Mouse (Mus musculus): Measurements from ENCODE around the gene Ifi203. TPM values are rescaled to one million over a fixed set of nuclear protein-coding genes. Genes with fewer than 3 reads are reported as not detected.
"Not testable (repeated sequence)": the region's sequence is repeated elsewhere in the genome, so short reads cannot be mapped to it uniquely, and the experiment has no call there.

Gene Ifi203
- polyA plus RNA-seq, 1 experiment from 2014 or later = 0.85 TPM

DNA sequence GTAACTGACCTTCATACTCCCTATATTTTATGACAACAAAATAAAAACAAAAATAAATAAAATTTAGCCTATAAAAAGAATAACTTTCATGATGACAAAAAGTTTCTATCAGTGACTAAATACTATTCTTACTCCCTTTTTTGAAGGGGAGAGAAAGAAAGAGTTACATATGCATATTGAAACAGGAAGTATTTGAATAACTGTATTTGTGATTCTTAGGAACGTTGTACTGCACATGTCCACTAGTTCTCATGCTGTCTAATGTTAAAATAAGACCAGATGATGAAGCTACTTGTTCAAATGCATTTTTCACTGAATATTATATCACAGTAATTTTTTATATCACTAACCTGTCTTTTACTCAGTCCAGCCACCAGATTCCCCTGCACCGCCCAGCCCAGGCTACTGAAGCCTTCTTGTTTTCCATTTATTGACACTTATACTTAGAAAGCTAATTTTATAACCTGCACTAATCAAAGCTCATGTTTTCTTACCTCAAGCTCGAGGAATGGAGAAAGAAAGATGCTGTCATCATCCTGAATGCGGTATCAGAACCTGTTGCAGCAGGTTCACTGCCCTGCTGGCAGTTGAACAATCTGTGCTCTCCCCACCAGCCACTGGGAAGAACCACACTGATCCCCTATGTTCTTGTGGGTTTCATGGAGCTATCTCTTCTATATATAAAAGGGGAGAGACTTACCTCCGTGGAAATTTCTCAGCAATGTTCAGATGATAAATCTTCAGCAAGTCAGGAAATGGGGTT lies 63.1 kb downstream of the Ifi203 start:
- 80% methylated on average over 5 of the region's 5 CpGs for WGBS
- ATAC-seq (ENCODE audit: low read depth); H3K27me3 ChIP-seq; H3K9me3 ChIP-seq; H3K9ac ChIP-seq; H3K4me3 ChIP-seq; H3K4me1 ChIP-seq (replicated peaks); H3K27ac ChIP-seq (replicated peaks); H3K36me3 ChIP-seq; H3K4me2 ChIP-seq: not testable (repeated sequence)

DNA sequence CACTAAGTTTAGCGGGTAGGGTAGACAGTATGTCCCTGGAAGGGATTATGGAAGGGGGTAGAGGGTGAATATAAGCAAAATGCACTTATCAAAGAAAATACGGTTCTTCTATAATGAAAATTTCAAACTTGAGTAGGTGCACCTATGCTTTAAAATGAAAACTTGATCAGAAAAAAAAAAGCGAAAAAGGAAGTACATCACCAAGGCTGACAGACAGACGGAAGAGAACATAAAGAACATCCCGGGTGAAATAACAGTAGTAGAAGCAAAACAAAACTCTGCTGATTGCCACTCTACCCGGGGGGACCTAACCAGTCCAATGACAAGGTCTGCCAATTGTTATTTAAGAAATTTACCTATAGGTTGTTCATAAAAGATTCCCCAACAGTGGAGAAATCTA lies 64.2 kb downstream of the Ifi203 start:
- not testable (repeated sequence) for H3K9me3 ChIP-seq; H3K27me3 ChIP-seq; H3K9ac ChIP-seq; ATAC-seq (ENCODE audit: low read depth); H3K4me2 ChIP-seq; H3K4me1 ChIP-seq (replicated peaks); H3K27ac ChIP-seq (replicated peaks); H3K36me3 ChIP-seq; H3K4me3 ChIP-seq
- 96% methylated on average over 6 of the region's 6 CpGs for WGBS

DNA sequence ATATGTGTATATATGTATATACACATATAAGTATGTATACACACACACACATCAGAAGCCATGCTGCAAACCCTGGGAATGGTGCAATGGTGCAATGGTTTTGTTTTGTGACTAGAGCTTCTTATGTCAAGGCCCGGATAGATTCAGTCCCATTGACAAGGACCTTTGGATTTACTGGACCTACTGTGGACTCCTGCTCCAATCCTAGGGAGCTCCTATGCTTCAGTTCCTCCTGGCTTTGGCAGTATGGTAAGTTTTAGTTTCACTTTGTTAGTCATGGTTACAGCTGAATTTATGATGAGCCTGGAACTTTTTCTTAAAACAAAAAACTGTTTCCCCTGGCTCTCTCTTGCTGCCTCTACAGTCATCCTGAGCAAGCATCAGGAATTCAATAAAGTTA lies 65.3 kb downstream of the Ifi203 start:
- 92% methylated on average over 1 of the region's 1 CpGs for WGBS
- H3K4me1 ChIP-seq (replicated peaks); H3K36me3 ChIP-seq; H3K27me3 ChIP-seq; H3K4me3 ChIP-seq; ATAC-seq (ENCODE audit: low read depth); H3K9me3 ChIP-seq; H3K4me2 ChIP-seq; H3K9ac ChIP-seq; H3K27ac ChIP-seq (replicated peaks): not testable (repeated sequence)

Other genes with a start within 250 kb of the Ifi203 start
- 0.69 and 0.96 TPM in 2 replicates for gene Ifi207, start 200.9 kb downstream of the Ifi203 start, polyA plus RNA-seq (2015; fragmentation: Nextera tagmentation; extraction: Ambion mirVana)
- gene Ifi204, start 175.7 kb downstream of the Ifi203 start, polyA plus RNA-seq (2015; fragmentation: Nextera tagmentation; extraction: Ambion mirVana) = 0.57 and 0.85 TPM in 2 replicates
- gene Ifi211, start 29.6 kb downstream of the Ifi203 start, polyA plus RNA-seq (2015; fragmentation: Nextera tagmentation; extraction: Ambion mirVana) = 0.31 TPM in 1 of 2 replicates, not detected in the other
- gene Mndal, start 181 bp downstream of the Ifi203 start, polyA plus RNA-seq (2015; fragmentation: Nextera tagmentation; extraction: Ambion mirVana) = 0.59 and 0.78 TPM in 2 replicates
- not detected in 2 replicates for gene Ifi202b, start 40.1 kb upstream of the Ifi203 start, polyA plus RNA-seq (2015; fragmentation: Nextera tagmentation; extraction: Ambion mirVana)
- not detected in 2 replicates for gene Ifi205, start 89.1 kb upstream of the Ifi203 start, polyA plus RNA-seq (2015; fragmentation: Nextera tagmentation; extraction: Ambion mirVana)
- gene Olfr433, start 98.0 kb upstream of the Ifi203 start, polyA plus RNA-seq (2015; fragmentation: Nextera tagmentation; extraction: Ambion mirVana) = not detected in 2 replicates
- gene Olfr432, start 106.5 kb upstream of the Ifi203 start, polyA plus RNA-seq (2015; fragmentation: Nextera tagmentation; extraction: Ambion mirVana) = not detected in 2 replicates
- gene Olfr430, start 123.9 kb upstream of the Ifi203 start, polyA plus RNA-seq (2015; fragmentation: Nextera tagmentation; extraction: Ambion mirVana) = not detected in 2 replicates
- not detected in 2 replicates for gene Olfr429, start 141.7 kb upstream of the Ifi203 start, polyA plus RNA-seq (2015; fragmentation: Nextera tagmentation; extraction: Ambion mirVana)
- gene Olfr427, start 154.2 kb upstream of the Ifi203 start, polyA plus RNA-seq (2015; fragmentation: Nextera tagmentation; extraction: Ambion mirVana) = not detected in 2 replicates
- not detected in 2 replicates for gene Olfr231, start 178.5 kb upstream of the Ifi203 start, polyA plus RNA-seq (2015; fragmentation: Nextera tagmentation; extraction: Ambion mirVana)
- not detected in 2 replicates for gene Olfr424, start 188.8 kb upstream of the Ifi203 start, polyA plus RNA-seq (2015; fragmentation: Nextera tagmentation; extraction: Ambion mirVana)
- gene Olfr420, start 213.0 kb upstream of the Ifi203 start, polyA plus RNA-seq (2015; fragmentation: Nextera tagmentation; extraction: Ambion mirVana) = not detected in 2 replicates
- gene Spta1, start 230.1 kb upstream of the Ifi203 start, polyA plus RNA-seq (2015; fragmentation: Nextera tagmentation; extraction: Ambion mirVana) = 0.12 and 0.14 TPM in 2 replicates